In genomic region chr17:44639446-44639845, GRCm38 (mm10) we compare ENCODE assay signal across 21 mouse cellular contexts.
"Had no signal": no experiment of that assay in that cellular context is flagged by ENCODE, and none has a peak within 500 bp of the region (broad histone marks: within the 10 kb centered on the region; RNA-seq: fewer than 3 reads in every experiment).

No protein-coding gene starts in this region.

- H3K27ac ChIP-seq: hindbrain, embryonic 13.5 days; hindbrain, embryonic 15.5 days; hindbrain, postnatal 0 days; kidney, embryonic 15.5 days; kidney, postnatal 0 days; layer of hippocampus, adult 2 months; left cerebral cortex, adult 2 months; limb, embryonic 10.5 days; limb, embryonic 12.5 days had no signal

- DNase-seq: forebrain, postnatal 0 days; gastrocnemius, postnatal 14 days; gastrocnemius, postnatal 36 days; heart, adult 18-20 months; heart, postnatal 10 days; kidney, adult 11 months; kidney, adult 2 months; kidney, adult 9 months; kidney, postnatal 14 days; kidney, postnatal 36 days had no signal

- H3K4me2 ChIP-seq: heart, embryonic 11.5 days; hindbrain, embryonic 13.5 days; hindbrain, embryonic 15.5 days; kidney, embryonic 15.5 days; limb, embryonic 12.5 days had no signal

- ATAC-seq: forebrain, postnatal 0 days; hindbrain, postnatal 0 days; intestine, embryonic 16.5 days had no signal

- H3K4me1 ChIP-seq: hindbrain, embryonic 15.5 days had no signal

- H3K36me3 ChIP-seq: hindbrain, embryonic 13.5 days; hindbrain, embryonic 15.5 days; kidney, embryonic 15.5 days; limb, embryonic 10.5 days; limb, embryonic 12.5 days had no signal

- H3K9ac ChIP-seq: forebrain, postnatal 0 days; hindbrain, embryonic 13.5 days; hindbrain, embryonic 15.5 days; kidney, embryonic 15.5 days; limb, embryonic 12.5 days had no signal

- H3K27me3 ChIP-seq: hindbrain, embryonic 13.5 days; hindbrain, embryonic 15.5 days; kidney, embryonic 15.5 days had no signal

- H3K4me3 ChIP-seq: hindbrain, embryonic 13.5 days; hindbrain, embryonic 15.5 days; kidney, embryonic 15.5 days; layer of hippocampus, adult 2 months; left cerebral cortex, adult 2 months; limb, embryonic 10.5 days; limb, embryonic 12.5 days had no signal

- H3K9me3 ChIP-seq: hindbrain, embryonic 13.5 days; hindbrain, embryonic 15.5 days; kidney, embryonic 15.5 days; limb, embryonic 10.5 days; limb, embryonic 12.5 days had no signal
